Mouse (Mus musculus) liver, embryonic 13.5 days (tissue): ENCODE data around the gene Cutc. TPM values are rescaled to one million over a fixed set of nuclear protein-coding genes. Genes with fewer than 3 reads are reported as not detected.

Experiments
- ATAC-seq: fragments of 200-750 bp; cut with Nextera tagmentation; 2 replicates; pipeline ENCODE4 v1.8.0; 2017; ENCODE audit warnings: low read depth, mild to moderate bottlenecking, moderate number of reproducible peaks, moderate library complexity
- DNase-seq: peaks from one replicate; pipeline ENCODE4 v3.0.0; 2022
- H3K27ac ChIP-seq: fragments of 300-500 bp; sonication (generic); 2 replicates; pipeline ENCODE4 v1.5.1; 2015; ENCODE audit warnings: moderate library complexity, mild to moderate bottlenecking, inconsistent platforms
- H3K27me3 ChIP-seq: fragments of 300-500 bp; sonication (generic); 2 replicates; pipeline ENCODE4 v1.6.1; 2015; ENCODE audit warnings: mild to moderate bottlenecking, inconsistent platforms
- H3K36me3 ChIP-seq: fragments of 300-500 bp; sonication (generic); 2 replicates; pipeline ENCODE4 v1.6.1; 2015; ENCODE audit warnings: mild to moderate bottlenecking, inconsistent platforms
- H3K4me1 ChIP-seq: fragments of 300-500 bp; sonication (generic); replicated peaks from 2 replicates; pipeline ENCODE4 v1.6.1; 2015; ENCODE audit warnings: inconsistent platforms
- H3K4me2 ChIP-seq: fragments of 300-500 bp; sonication (generic); 2 replicates; pipeline ENCODE4 v1.6.1; 2015; ENCODE audit warnings: inconsistent platforms, mild to moderate bottlenecking, moderate library complexity
- H3K4me3 ChIP-seq: fragments of 300-500 bp; sonication (generic); replicated peaks from 2 replicates; pipeline ENCODE4 v1.5.1; 2015; ENCODE audit warnings: mild to moderate bottlenecking, inconsistent platforms
- H3K9ac ChIP-seq: fragments of 300-500 bp; sonication (generic); 2 replicates; pipeline ENCODE4 v1.6.1; 2015; ENCODE audit warnings: mild to moderate bottlenecking, inconsistent platforms
- H3K9me3 ChIP-seq: fragments of 300-500 bp; sonication (generic); replicated peaks from 2 replicates; pipeline ENCODE4 v1.6.1; 2016; ENCODE audit warnings: inconsistent platforms
- WGBS: fragments of 180-500 bp; shearing (Covaris S2); methylation state at CpG from one replicate; pipeline ENCODE4 v1.1.7; 2015; ENCODE audit not compliant: insufficient replicate concordance; 5-methylcytosine and 5-hydroxymethylcytosine counted together
- polyA plus RNA-seq: library from polyadenylated mRNA; unstranded; fragments of >200 nt; fragmentation: Nextera tagmentation; extraction: Ambion mirVana; gene quantifications from 2 replicates; pipeline ENCODE4 v1.2.1, GENCODE M21; 2015

Cutc gene
- polyA plus RNA-seq, 1 experiment from 2014 or later, result 14.8 TPM

GRCm38 (mm10) chr19:43797216-43797615 lies 44.4 kb downstream of the Cutc start:
- no peak for DNase-seq
- 45% methylated on average over 5 of the region's 5 CpGs for WGBS
- Histone ChIP-seq H3K27ac (no peak overlapping the region), H3K9me3 (no peaks in the 10 kb centered on the region), H3K27me3 (no peaks in the 10 kb centered on the region), H3K4me1 (peaks cover 6% of the 10 kb centered on the region; the same call in 1 of the 2 replicates), H3K4me3 (no peak overlapping the region), H3K36me3 (no peaks in the 10 kb centered on the region; the same call in 1 of the 2 replicates), H3K4me2 (no peak overlapping the region), H3K9ac (no peak overlapping the region)
- ATAC-seq, result peak; percentile 71

GRCm38 (mm10) chr19:43801427-43802051 lies 48.7 kb downstream of the Cutc start:
- Histone ChIP-seq H3K36me3 (peaks cover 4% of the 10 kb centered on the region), H3K9ac (no peak overlapping the region), H3K4me3 (no peak overlapping the region), H3K9me3 (no peaks in the 10 kb centered on the region), H3K4me1 (peaks cover 6% of the 10 kb centered on the region; the same call in 1 of the 2 replicates), H3K27ac (no peak overlapping the region), H3K4me2 (no peak overlapping the region), H3K27me3 (no peaks in the 10 kb centered on the region)
- 19% methylated on average over 9 of the region's 9 CpGs for WGBS
- ATAC-seq (no peak), DNase-seq (no peak)

GRCm38 (mm10) chr19:43803866-43804265 lies 51.1 kb downstream of the Cutc start:
- WGBS, result 77% methylated on average over 10 of the region's 10 CpGs
- Histone ChIP-seq H3K4me2 (no peak overlapping the region), H3K4me1 (no peaks in the 10 kb centered on the region), H3K36me3 (peaks cover 4% of the 10 kb centered on the region), H3K9me3 (no peaks in the 10 kb centered on the region), H3K27ac (no peak overlapping the region), H3K9ac (no peak overlapping the region), H3K4me3 (no peak overlapping the region), H3K27me3 (no peaks in the 10 kb centered on the region)
- no peak for ATAC-seq
- DNase-seq, result no peak

- H3K4me2 ChIP-seq, result no peak overlapping the region
- H3K27me3 ChIP-seq, result no peaks in the 10 kb centered on the region
- 33% methylated on average over 4 of the region's 4 CpGs for WGBS
- no peaks in the 10 kb centered on the region for H3K9me3 ChIP-seq
- no peak for ATAC-seq
- no peak overlapping the region for H3K9ac ChIP-seq
- H3K36me3 ChIP-seq, result no peaks in the 10 kb centered on the region
- no peak overlapping the region for H3K4me3 ChIP-seq
- DNase-seq, result no peak
- no peak overlapping the region for H3K27ac ChIP-seq
- H3K4me1 ChIP-seq, result peaks cover 3% of the 10 kb centered on the region; the same call in 1 of the 2 replicates
These were observed 56.5 kb downstream of the Cutc start for GRCm38 (mm10) chr19:43809331-43809730.

- Histone ChIP-seq H3K4me2 (no peak overlapping the region), H3K36me3 (no peaks in the 10 kb centered on the region), H3K27ac (no peak overlapping the region), H3K9ac (no peak overlapping the region), H3K27me3 (no peaks in the 10 kb centered on the region), H3K9me3 (no peaks in the 10 kb centered on the region), H3K4me3 (no peak overlapping the region), H3K4me1 (peaks cover 3% of the 10 kb centered on the region; the same call in 1 of the 2 replicates)
- DNase-seq (no peak), ATAC-seq (no peak)
- 75% methylated on average over 4 of the region's 4 CpGs for WGBS
These were observed 58.6 kb downstream of the Cutc start for GRCm38 (mm10) chr19:43811419-43811818.

GRCm38 (mm10) chr19:43813315-43813714 lies 60.5 kb downstream of the Cutc start:
- Histone ChIP-seq H3K36me3 (no peaks in the 10 kb centered on the region), H3K4me2 (no peak overlapping the region), H3K9me3 (no peaks in the 10 kb centered on the region), H3K27me3 (no peaks in the 10 kb centered on the region), H3K4me1 (peaks cover 3% of the 10 kb centered on the region; the same call in 1 of the 2 replicates), H3K27ac (no peak overlapping the region), H3K4me3 (no peak overlapping the region), H3K9ac (no peak overlapping the region)
- WGBS, result 68% methylated on average over 10 of the region's 10 CpGs
- ATAC-seq (no peak), DNase-seq (no peak)

GRCm38 (mm10) chr19:43815661-43816414 lies 63.0 kb downstream of the Cutc start:
- no peak overlapping the region for H3K9ac ChIP-seq
- H3K4me1 ChIP-seq, result no peaks in the 10 kb centered on the region
- H3K27ac ChIP-seq, result no peak overlapping the region
- H3K36me3 ChIP-seq, result no peaks in the 10 kb centered on the region
- no peak for ATAC-seq
- no peak overlapping the region for H3K4me2 ChIP-seq
- H3K9me3 ChIP-seq, result no peaks in the 10 kb centered on the region
- no peak for DNase-seq
- no peaks in the 10 kb centered on the region for H3K27me3 ChIP-seq
- WGBS, result 47% methylated on average over 14 of the region's 14 CpGs
- no peak overlapping the region for H3K4me3 ChIP-seq

Other genes starting within 250 kb of the Cutc start
- gene Got1, start 228.4 kb upstream of the Cutc start, polyA plus RNA-seq, result 22.0 and 24.0 TPM in 2 replicates
- gene Nkx2-3, start 140.7 kb upstream of the Cutc start, polyA plus RNA-seq, result 0.21 and 0.23 TPM in 2 replicates
- 6.3 and 6.8 TPM in 2 replicates for gene Slc25a28, start 78.1 kb upstream of the Cutc start, polyA plus RNA-seq
- gene Entpd7, start 63.3 kb upstream of the Cutc start, polyA plus RNA-seq, result 3.0 and 3.2 TPM in 2 replicates
- 7.0 TPM in 2 replicates for gene Cox15, start within 50 bp of the Cutc start, polyA plus RNA-seq
- gene Abcc2, start 29.2 kb downstream of the Cutc start, polyA plus RNA-seq, result 8.5 and 8.9 TPM in 2 replicates
- gene Dnmbp, start 187.2 kb downstream of the Cutc start, polyA plus RNA-seq, result 2.2 and 2.7 TPM in 2 replicates
- 46.1 and 57.6 TPM in 2 replicates for gene Cpn1, start 233.6 kb downstream of the Cutc start, polyA plus RNA-seq